Mouse (Mus musculus) c-Kit-positive CD71-positive TER-119-positive erythroid progenitor cells, embryonic 14.5 days (primary cell): ENCODE measurements around the gene Emc8.
A peak's percentile ranks its signal among the peaks of the same experiment; 100 is the strongest.

Experiments
- DNase-seq: peaks from one replicate; pipeline ENCODE4 v3.0.0-alpha.2; 2013; ENCODE audit warnings: low spot score

Emc8 gene

DNA sequence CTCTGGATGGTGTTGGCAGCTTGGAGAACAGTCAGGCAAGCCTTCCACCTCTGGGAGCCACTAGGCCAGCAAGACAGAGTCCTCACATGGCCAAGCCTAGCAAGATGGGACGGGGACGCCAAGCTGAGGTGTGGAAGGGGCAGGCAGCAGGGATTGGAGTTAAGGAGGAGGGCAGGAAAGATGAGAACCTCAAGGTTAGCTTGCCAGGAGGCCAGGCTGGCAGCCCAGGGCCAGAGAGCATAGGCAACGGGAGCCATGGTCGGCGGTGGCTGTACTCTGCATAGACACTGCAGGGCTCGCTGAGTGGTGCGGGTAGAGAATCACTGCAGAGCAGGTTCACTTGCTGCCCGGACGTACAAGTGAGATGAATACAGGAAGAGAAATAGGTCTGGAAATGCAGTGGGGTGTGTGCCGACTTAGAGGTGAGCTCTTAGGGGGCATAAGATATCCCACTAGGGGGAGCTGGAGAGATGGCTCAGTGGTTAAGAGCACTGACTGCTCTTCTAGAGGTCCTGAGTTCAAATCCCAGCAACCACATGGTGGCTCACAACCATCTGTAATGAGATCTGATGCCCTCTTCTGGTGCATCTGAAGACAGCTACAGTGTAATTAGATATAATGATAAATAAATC is 26.2 kb downstream of the Emc8 start:
- DNase-seq, result no peak

DNA sequence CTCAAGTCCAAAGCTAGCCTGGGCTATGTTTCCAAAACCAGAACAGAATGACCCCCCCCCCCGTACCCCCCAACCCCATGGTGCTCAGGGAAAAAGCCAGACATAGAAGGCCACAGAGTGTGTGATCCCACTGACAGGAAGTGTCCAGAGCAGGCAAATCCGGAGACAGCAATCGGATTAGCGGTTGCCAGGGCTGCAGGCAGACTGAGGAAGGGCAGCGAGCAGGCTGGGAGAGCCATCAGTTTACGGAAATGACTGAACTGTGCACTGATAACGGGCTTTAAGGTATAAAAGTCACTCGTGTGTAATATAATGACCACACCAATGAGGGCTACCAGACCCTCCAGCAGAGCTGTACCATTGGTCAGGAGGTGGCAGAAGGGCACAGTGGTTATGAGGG is 27.1 kb downstream of the Emc8 start:
- DNase-seq, result no peak

- no peak for DNase-seq
Measured at GRCm38 (mm10) chr8:120634329-120634839, 34.0 kb downstream of the Emc8 start.

DNA sequence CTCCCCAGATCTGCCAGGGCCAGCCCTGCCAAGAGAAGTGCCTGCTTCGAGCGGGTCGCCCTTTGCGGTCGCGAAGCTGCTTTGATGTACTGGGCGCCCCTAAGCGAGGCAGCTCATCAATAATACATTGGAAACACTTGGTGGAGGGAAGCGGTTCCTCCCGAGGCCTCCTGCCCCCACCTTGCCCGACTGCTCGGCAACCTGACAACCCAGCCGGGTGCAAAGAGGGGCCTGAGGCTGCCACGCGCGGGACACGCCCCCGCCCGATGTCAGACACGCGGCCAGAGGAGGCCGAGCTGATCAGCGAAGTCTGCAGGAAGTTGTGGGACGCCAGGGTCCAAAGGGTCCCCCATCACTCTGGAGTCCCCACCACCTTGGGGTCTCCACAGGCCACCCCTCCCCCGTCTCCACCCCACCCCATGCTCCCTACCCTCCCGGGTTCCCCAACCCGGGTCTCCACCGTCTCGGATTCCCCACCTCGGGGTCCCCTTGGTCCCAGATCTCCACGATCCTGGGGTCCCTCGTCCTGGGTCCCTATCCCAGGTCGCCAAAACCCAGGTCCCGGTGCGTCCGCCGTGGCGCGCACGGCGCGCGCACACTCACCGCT is 34.6 kb downstream of the Emc8 start:
- no peak for DNase-seq

DNA sequence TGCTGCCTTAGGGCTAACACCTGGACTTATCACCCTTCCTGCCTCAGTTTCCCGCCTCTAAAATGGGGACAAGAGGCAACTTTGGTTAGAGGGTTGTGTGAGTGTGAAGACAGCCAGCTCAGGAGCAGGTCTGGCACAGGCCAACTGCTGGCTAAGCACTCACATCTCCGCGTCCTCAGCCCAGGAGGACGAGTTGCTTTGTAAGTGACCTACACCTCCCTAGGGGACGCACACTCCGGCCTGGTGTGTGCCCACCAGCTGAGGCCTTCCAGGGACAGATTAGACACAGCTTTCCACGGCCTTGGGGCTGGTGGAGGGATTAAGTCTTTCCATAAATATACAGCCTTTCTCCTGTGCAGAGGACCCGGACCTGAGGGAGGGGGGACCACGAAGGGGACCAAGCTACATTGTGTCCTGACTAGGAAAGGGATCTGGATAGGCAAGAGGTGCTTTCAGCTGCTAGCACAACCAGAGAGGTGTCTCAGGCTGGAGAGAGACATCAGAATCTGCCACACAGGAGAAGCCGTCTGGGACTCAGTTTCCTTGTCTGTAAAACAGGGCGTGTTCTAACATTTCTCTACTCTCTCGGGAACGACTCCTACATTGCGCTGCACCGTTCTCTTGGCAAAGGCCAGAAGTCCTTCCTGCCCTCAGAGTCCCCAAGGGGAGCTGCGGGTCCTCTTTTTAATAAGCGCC is 35.3 kb downstream of the Emc8 start:
- DNase-seq, result no peak

DNA sequence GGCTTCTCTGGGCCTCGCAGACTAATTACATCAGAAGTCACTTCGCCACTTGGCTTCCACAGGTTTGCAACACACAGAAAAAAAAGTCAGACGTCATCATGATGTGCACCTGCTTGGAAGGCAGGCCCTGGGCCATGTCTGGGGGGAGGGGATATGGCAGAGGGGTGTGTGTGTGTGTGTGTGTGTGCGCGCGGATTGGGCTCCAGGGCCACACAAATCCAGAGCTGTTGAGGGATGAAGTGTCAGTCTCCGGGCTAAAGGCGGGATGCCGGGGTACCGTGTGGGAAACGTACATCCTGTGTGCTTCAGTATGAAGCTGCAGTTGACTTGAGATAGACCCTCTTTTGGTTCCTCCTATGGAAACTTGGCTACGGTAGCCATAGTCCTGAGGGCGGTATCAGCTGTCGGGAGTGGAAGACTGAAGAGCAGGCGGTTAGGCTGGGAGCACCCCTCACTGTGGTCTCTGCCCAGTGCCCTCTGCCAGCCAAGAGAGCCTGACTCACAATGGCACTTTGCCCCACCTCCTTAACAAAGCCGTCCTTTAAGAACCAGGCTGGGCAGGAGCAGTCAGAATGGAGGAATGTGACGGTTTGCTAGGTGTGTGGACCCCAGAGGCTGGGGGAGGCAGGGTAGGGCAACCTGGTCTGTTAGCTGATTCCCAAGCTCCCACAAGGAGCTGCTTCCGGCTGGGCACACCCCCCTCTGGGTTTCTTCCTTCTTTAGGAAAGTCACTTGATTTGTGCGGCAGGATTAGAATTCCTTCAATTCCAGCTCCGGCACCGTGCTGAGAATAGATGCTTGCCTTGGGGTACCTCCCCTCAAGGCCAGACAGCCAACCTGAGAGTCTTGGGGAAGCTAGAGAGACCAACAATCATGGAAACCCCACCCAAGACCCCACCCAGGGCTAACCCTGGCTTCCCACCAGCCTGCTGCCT is 36.7 kb downstream of the Emc8 start:
- DNase-seq, result no peak

DNA sequence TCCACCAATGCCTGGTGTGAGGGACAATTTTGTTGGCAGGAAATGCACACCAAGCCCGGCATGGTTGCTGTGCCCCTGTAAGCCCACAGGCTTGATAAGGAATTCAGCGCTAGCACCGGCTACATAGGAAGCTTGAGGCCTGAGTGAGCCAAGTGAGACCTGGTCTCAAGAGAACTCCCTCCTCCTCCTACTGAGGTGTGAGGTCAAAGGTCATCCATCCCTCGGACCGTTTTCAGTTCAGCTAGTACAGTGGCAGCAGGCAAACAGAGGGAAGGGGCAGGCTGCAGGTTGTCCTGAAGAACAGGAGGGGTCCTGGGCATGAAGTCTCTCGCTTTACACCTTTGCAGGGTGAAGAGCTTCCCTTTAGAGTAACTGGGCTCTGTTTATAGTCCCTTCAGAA is 37.5 kb downstream of the Emc8 start:
- DNase-seq, result no peak

- no peak for DNase-seq
Measured at GRCm38 (mm10) chr8:120630031-120630430, 38.3 kb downstream of the Emc8 start.

- DNase-seq, result no peak
Measured at GRCm38 (mm10) chr8:120627298-120627697, 41.1 kb downstream of the Emc8 start.

DNA sequence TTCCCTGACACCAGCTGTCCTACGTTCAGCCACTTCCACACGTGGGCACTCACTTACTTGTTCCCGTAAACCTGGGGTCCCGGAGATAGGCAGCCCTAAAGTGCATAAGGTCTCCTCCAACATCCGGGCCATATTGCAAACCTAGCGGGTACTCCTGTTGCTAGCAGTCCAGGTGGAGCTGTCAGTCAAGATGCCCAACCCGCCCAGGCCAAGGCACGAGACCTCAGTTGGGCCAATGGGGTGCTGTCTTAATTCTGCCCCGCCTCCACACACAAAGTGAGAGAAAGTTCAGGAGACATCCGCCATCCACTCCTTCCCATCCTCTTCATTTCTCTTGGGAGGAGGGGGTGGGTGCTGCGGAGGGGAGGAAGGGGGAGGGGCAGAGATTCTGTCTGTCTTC is 41.9 kb downstream of the Emc8 start:
- no peak for DNase-seq

- no peak for DNase-seq
Measured at GRCm38 (mm10) chr8:120623608-120624007, 44.8 kb downstream of the Emc8 start.

DNA sequence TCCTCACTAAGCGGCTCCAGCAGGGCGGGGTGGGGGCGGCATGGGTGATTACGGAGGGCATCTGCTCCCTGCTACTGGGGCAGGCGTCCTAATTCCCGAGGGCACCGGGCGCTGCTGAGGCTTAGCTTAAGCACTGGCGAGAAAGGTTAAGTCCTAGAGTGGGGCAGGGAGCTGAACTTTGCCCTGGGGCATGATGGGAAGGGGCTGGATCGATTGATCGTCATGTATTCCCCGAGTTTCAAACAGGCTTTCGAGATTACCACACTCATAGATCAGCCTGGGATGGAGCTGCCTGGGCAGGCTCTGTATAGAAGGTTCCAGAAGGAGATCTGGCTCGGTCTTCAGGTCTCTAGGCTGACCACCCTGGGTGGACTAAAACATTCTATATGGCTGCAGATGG is 46.2 kb downstream of the Emc8 start:
- no peak for DNase-seq

DNA sequence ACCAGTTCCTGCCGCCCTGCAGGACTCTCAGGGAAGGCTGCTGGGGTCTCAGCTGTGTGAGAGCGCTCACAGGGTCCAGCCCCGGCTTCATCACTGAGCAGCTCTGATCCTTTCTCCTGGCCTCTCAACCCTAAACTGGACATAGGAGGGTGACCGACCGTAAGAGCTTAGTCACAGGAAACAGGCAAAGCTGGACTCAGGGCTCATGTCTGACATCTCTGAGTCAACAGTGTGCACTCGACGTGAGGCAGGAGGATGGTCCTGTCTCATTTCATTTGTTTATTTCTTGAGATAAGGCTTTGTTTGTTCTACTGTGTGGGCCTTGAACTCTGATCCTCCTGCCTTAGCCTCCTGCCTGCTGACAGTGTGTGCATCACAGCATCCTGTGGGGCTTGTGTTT is 47.9 kb downstream of the Emc8 start:
- DNase-seq, result no peak

- no peak for DNase-seq
Measured at GRCm38 (mm10) chr8:120619235-120620180, 48.9 kb downstream of the Emc8 start.

DNA sequence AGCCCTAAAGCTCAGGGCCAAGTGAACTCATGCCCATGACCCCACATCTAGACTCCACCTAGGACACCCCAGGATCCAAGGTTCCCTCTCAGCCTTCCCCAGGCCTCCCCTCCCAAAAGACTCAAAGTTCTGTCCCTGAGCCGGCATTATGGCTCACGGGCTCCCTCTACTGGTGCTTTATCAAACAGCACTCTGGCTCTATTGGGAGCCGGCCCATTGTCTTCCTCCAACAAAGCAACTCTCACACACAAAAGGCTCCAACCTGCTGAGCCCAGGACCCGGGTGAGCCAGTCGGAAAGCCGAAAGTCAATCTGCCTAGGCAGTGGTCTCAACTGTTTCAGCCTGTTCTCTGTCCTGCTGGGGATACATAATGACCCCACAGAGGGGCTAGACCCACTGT is 50.3 kb downstream of the Emc8 start:
- peak; percentile 64 for DNase-seq

- DNase-seq, result no peak
Measured at GRCm38 (mm10) chr8:120616663-120617626, 51.4 kb downstream of the Emc8 start.

DNA sequence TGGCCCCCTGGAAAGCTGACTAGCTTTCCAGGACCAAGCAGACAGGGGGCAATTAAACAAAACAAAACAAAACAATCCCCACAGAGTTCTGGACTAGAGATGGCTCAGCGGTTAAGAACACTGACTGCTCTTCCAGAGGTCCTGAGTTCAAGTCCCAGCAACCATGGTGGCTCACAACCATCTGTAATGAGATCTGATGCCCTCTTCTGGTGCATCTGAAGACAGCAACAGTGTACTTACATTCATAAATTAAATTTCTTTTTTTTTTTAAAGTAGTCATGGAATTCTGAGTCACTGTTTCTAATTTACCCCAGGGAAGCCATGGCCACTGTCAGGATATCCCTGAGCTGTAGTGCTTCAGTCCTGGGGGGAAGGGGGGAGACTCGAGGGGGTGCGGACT is 53.9 kb downstream of the Emc8 start:
- no peak for DNase-seq

DNA sequence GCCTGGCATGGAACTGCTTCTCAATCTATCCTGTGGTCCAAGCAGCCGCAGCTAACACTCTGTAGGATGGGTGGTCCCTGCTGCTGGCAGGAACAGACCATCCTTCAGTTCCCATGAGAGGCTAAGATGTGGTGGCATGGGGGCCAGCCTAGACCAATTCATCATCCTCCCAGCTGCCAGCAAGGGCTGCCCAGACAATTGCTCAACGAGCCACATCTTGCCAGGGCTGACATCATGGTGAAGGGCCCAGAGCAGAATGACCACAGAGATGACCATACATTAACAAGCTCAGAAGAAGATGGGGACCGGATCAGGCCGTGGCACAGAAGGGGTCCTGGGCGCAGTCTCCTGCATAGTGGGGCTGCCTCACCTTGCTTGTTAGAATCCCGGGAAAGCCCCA is 57.5 kb downstream of the Emc8 start:
- no peak for DNase-seq

GRCm38 (mm10) chr8:120607885-120608284 is 60.5 kb downstream of the Emc8 start:
- DNase-seq, result peak; percentile 71

- DNase-seq, result no peak
Measured at GRCm38 (mm10) chr8:120607460-120607859, 60.9 kb downstream of the Emc8 start.
